Mouse (Mus musculus): ENCODE results near the gene Ccl5.

- no peak for TF ChIP-seq HCFC1 (IDR thresholded peaks at IDR 0.05; ENCODE audit: borderline replicate concordance, insufficient read depth, low read length)
- no peak for TF ChIP-seq ZC3H11A (IDR thresholded peaks at IDR 0.05; ENCODE audit: borderline replicate concordance, low read depth, low read length)
- TF ChIP-seq CHD2 (IDR thresholded peaks at IDR 0.05; ENCODE audit: low read depth, low read length): no peak
- no peak for TF ChIP-seq MAFK (IDR thresholded peaks at IDR 0.05; ENCODE audit: insufficient read depth, low read depth, low read length)
Measured at GRCm38 (mm10) chr11:83522075-83522474, 8.2 kb downstream of the Ccl5 start, which contains the start of gene Heatr9.
